Mouse (Mus musculus) heart, postnatal 0 days (tissue): ENCODE data around the gene Tmem222.

ENCODE experiments used
- CTCF ChIP-seq: IDR thresholded peaks from 2 replicates; pipeline ENCODE4 v1.5.1; 2016; ENCODE audit warnings: antibody characterized with exemption, control low read depth, low read depth
- EP300 ChIP-seq: IDR thresholded peaks from 2 replicates; pipeline ENCODE4 v1.6.1; 2016; ENCODE audit warnings: antibody characterized with exemption, low read depth

DNA sequence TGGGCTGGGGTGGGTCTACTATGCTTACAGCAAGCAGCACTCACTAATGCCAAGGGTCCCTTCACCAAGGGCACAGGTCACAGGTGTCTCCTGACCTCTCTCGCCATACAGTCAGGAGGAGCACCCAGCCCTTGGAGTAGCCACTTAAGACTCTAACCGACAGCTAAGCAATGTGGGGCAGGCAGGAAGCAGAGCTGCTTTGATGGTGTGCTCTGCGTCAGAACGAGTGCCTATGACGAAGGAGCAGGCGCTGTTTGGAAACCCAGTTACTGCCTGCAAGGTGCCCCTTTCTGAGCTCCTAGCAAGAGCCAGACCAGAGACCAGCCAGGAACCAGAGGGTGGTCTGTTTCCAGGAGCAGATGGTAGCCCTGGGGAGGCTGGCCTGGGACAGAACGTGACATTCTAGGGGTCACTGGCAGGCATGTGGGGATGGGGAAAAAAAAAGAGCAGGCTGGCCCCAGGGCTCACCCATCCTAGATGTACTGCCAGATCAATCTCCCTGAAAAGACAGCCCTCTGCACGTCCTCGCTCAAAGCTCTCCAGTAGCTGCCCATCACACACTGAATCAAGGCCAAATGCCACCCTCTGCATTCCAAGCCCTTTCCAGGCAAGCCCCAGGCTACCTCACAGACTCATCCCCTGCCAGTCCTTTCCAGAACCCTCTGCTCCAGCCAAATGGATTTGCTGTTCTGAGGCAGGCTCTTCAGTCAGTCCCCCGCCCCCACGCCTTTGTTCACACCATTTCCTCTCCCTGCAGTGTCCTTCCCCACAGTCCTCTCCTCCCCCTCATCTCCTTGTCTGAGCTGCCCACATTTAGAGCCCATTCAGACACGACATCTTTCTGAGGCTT is 21.1 kb upstream of the Tmem222 start:
- TF ChIP-seq EP300, result no peak
- no peak for TF ChIP-seq CTCF
